Mouse (Mus musculus) lung, adult 2 months (tissue): Measurements from ENCODE around the gene Cwc25.

Source experiments
- CTCF ChIP-seq: fragments of 200-500 bp; IDR thresholded peaks from 2 replicates; pipeline ENCODE4 v1.5.1; 2011; ENCODE audit warnings: mild to moderate bottlenecking, low read length, control low read depth; ENCODE audit not compliant: insufficient read depth
- POLR2A ChIP-seq: fragments of 200-500 bp; IDR thresholded peaks from 2 replicates; pipeline ENCODE4 v1.6.1; 2011; ENCODE audit warnings: low read depth, mild to moderate bottlenecking, control low read depth, low read length, borderline replicate concordance; ENCODE audit errors: extremely low read depth

DNA sequence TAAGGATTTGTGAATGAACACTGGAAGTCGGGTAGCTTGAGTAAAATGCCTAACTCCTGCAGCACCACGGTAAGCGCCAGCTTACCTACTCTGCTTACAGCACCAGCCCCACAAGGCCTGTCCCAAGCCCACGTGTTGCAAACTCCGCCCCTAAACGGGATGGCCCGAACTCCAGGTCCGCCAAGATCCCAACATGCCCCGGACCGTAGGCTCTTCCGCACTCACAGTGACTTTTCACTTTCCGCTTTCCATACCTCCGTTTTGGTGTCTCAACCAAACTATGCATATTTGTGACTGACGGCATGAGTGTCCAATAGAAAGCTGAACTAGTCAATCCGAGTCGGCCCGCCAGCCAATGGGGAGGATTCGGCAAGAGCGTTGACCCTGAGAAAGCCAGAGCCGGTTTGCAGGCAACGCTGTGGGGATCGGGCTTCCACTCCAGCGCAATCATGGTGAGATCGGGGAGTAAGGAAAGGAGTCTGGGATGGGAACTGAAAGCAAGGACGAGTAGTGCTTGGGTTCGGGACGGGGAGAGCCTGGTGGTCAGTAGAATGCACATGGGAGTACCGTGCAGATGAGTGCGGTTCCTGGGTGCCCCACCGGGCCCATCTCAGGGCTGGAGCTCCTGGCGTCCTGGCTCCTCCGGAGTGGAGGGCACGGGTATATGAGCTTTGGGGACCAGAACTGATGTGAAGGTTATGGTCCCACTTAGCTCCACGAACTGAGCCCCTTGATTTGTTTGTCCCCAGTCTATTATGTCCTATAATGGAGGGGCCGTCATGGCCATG lies 63.1 kb downstream of the Cwc25 start, which contains the start of gene Psmb3:
- TF ChIP-seq CTCF (no peak), POLR2A (peak; percentile 96)
